Mouse (Mus musculus): ENCODE measurements around the gene Slc24a3.

- no peak for TF ChIP-seq CTCF (IDR thresholded peaks at IDR 0.05; ENCODE audit: extremely low read depth, insufficient read depth, low read length)
- no peak for TF ChIP-seq POLR2A (IDR thresholded peaks at IDR 0.05; ENCODE audit: extremely low read depth, insufficient read depth, low read length)
These were observed 394.9 kb downstream of the Slc24a3 start for GRCm38 (mm10) chr2:145562493-145562892.
